Mouse (Mus musculus): ENCODE results near the gene Prg4.

Gene Prg4

DNA sequence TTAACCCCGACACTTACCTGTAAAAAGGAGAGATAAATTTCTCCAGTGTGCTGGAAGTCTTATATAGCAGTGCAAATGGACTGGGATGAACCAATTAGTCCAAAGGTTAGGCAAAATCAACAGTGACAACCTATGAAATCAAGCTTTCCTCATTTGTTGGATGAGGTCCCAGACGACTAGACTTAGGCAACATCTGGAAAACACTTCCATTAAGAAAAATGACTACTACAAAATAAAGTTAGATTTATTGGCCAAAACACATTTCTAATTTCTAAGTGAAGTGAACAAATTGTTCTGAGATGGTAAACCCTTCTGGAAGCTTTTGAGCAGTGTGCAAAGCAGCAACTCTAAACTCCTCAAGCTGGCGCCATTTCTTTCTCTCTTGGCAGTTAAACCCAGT is at the start of gene Prg4:
TSS of gene Prg4 (minus strand) at position 34 of the 400 bp plus-strand sequence.
- no peak for DNase-seq

DNA sequence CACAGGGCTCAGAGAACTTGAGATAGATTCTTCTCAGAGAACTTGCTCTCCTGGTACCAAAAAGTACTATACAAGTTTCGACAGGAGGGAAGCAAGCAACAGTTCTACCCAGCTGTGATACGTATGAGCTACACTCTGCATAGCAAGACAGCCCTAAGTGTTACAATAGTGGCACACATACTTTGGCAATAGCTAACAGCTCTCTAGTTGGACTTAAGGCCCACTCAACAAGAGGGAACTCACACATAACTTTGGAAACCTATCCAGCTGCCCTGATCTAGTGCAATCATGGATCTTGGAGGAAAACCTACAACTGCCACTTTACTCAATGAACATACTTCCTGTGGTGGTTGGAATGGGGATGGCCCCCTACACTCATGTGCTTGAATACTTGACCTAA is 47.1 kb upstream of the Prg4 start:
- no peak for DNase-seq

DNA sequence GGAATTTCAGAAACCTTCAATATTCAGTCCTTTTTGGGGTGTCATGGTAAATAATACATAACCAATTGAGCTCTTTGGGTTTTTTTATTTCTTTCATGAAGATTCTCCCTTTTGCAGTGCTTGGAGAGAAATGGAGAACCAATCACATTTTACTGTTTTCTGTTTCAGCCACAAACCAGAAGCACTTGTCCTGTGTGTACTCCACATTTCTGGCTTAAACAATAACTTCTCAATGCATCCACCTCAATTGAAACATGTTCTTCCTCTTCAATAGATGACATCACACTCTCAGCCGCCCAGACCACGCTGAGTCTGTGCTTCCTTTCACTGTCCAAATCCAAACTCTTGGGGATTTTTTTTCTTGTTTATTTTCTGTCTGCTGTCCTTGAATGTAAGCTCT is 39.8 kb upstream of the Prg4 start:
- no peak for DNase-seq

DNA sequence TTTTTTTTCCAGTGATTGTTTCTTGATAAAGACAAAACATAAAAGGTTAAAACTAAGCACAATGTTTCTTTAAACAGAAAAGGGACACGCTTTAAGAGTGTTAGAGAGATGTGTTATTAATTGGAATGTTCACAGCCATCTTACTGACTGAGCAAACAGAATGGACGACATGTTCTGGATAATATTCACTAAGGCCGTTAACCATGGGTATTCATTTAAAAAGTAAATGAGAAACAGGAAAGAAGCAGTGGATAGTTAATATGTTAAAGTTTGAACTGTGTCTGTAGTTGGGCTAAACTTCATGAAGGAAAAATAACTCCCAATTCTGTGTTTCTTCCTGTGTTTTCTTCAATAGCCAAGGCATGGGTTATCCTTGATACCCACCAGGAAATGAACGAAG is 37.4 kb upstream of the Prg4 start:
- DNase-seq: no peak

DNA sequence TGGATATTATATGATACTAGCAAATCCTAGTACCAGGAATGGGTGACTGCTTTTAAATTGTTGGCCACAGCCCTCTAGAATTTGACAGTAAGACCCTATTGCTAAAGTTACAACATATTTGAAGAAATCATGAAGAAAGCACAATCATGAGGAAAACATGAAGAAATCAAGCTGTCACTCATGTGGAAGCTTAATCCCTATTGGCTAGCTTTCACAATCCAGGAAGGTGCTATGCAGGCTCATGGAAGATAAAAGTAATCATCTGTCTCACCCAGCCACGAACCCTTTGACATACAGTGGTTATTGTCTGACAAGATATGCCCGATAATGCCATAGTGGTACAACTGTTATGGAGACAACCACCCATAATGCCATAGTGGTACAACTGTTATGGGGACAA is 32.2 kb upstream of the Prg4 start:
- DNase-seq: no peak

DNA sequence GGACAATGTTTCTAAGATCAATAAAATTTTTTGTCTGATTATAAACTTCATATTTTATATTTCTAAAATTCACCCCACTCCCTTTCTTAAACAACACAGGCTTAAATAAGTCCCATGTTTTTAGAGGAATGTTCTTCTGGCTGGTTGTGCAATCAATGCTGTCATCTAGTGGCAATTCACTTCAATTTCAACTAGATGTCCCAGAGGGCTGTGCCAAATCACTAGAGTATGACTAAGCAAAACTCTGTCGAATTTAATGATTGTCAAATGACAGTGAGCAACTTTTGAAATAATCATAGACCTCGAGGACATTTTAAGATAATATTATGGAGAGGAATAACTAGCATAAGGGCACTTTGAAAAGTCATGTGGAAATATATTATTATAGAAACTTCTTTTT is 31.7 kb upstream of the Prg4 start:
- DNase-seq: no peak

DNA sequence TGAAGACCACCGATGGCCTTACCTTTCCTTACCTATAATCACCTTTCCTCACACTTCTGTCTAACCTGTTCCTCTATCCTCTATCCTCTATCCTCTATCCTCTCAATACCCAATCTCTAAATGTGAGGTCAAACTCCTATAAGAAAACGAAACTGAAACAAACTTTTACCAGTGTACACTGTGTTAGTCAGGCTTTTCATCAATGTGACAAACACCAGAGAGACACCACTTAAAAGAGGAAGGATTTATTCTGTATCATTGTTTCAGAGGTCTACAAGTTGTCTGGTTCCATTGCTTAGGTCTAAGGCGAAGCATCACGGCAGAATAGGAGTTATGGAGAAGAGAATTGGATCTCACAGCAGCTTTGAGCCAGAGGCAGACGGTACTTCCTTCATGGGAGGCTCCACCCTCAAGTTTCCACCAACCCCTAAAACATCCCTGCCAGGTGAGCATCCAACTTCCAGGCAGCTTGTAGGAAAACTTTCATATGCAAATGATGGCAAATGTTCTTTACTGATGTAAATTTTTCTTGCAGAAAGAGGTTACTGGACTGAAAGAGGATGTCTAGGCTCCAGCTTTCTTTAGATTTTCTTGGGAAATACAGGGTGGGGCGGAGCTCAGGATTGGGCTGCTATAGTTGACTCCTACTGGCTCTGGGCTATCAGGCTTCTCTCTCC is 30.8 kb upstream of the Prg4 start:
- no peak for DNase-seq

DNA sequence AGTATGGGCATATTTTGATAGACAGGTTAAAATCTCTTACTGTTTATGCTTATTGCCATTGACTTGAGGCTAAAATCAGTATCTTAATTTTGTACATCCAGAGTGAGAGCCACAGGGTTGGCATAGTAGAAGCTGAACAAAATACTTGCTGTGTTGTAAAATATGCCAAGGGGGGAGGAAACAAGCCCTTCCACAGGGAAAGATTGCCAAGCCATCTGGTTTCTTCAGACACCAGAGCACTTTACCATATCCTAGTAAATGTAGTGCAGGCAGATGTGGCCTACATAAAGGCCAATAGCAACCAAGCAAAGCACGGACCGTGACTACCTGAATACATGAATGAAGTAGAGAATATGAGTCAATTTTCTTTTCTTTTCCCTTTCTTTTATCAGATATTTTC is 23.2 kb upstream of the Prg4 start:
- DNase-seq: no peak

DNA sequence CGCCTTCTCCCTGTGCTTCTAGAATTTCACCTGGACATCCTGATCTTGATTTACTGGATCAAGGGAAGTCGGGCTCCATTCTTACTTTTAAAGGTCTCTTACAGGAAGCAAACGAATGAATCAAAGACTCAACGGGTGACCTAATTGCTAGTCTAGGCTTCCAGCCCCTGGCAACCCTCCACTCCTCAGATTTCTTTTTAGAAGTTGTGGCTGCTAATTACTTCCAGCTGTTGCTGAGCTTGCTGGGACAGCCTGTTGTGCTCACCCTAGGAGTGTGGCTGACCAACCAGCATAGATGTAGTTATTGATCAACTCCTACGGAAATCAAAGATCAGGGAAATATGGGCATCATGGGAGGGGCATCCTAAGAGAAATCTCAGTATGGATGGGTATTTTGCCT is 14.7 kb upstream of the Prg4 start:
- no peak for DNase-seq

DNA sequence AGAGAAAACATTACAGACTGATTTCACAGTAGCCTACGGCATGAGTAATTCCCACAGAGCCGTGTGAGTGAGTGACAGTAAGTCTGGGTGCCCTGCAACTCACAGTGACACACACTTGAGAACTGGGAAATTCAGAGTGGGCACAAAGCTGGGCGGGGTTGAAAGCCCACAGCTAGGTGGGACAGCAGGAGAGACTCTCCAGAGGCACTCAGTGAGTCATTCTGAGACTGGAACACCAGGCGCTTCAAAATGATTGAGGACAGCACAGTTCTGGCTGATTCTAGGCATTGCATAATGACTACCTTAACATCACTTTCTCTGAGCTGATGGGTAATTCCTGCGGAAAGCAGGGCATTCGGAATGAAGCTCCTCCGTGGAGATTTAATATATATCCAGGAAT is 6.6 kb upstream of the Prg4 start:
- no peak for DNase-seq

DNA sequence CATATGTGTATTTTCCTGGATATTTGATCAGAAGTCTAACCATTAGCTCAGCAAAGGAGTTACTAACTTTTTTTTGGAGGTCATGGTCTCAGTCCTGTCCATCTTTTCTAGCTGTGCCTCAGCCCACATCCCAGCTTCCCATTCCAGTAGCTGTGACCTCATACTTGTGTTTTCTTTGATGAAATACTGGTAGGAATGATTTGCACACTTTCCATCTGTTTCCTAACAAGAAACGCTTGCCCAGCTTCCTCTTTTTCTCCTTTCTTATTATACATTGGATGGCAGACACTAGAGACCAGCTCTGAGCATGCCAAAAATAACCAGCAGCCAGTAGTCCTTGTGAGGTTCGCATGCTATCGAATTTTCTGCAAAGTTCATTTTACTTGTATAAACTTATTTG is 4.0 kb upstream of the Prg4 start:
- DNase-seq: no peak

DNA sequence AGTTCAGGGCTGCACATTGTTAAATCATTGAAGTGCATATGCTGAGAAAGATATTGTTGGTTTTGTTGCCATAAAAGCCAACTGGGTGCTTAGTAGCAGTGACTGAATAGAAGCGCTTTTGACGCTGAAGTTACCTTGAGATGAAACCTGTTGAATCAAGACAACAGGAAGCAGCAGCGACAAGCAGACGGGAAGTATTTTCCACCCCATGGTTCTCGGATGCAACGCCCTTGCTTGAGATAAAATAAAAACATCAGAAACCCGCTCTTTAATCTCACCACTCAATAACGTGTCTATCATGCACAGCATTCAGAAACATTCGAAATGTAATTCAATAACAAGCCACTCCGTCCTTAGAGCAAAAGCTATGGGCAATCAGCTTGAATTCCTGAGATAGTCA is 601 bp downstream of the Prg4 start:
- DNase-seq: no peak

DNA sequence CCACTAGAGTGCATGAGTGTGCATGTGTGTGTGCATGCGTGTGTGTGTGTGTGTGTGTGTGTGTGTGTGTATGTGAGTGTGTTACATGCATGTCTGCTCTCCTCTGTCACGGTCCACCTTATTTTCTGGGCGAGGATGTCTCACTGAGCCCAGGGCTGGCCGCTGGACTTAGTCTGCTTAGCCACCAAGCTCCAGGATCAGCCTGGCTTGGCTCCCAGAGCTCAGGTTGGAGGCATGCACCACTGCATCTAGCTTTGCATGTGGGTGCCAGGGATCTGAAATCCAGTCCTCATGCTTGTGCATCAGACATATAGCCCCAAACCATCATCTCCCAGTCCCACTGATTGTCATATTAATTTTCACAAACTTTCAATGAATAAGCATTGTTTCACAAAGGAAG is 2.3 kb downstream of the Prg4 start:
- peak; percentile 10 to 28 for DNase-seq

DNA sequence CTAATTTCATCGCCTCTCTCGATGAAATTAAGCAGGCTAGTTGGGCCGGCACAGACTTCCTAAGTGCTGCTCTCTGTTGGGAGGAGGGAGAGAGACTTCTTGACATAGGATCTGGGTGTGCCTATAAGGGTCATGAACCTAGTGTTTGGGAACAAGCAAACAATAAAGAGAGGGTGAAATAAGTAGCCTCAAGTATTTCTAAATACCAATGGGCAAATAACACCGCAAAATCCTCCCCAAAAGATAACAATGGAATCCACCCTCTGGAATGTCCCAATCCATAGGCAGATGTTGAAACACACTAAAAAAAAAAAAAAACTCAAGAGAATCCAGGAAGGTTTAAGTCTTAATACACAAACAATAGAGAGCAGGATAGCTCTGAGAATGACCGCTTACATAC is 2.9 kb downstream of the Prg4 start:
- no peak for DNase-seq

DNA sequence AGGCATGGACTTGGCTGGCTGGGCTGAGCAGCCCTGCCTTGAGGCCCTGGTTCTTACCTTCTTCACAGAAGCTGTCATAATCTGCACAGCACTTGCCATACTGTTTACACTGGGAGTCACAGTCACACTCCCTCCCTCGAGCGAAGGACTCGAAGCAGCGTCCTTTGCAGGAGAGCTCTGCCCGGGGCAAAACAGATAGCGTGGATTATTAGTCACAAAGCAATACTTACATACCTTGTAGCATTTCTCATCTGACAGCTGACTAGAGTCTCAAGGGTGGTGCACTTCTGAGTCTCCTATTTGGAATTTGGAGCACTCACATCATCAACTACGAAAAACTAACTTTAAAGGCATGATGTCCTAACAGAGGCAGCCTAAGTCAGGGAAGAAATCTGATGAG is 5.4 kb downstream of the Prg4 start:
- DNase-seq: no peak

DNA sequence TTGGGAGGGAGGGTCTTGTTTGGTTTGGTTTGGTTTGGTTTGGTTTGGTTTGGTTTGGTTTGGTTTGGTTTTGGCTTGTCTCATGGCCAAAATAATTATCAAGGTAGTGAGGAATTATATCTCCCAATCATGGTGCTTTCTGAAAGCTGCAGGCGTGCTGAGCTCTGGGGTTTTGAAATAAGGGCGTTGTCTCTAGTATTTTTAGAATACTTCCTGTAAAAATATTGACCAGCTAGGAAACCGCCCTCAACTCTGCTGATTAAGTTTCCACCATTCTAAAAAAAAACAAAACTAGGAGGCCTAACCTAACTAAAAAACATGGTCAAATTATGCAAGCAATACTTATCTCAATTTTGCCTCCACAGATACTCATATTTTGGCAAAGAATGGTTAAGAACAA is 6.4 kb downstream of the Prg4 start:
- no peak for DNase-seq

DNA sequence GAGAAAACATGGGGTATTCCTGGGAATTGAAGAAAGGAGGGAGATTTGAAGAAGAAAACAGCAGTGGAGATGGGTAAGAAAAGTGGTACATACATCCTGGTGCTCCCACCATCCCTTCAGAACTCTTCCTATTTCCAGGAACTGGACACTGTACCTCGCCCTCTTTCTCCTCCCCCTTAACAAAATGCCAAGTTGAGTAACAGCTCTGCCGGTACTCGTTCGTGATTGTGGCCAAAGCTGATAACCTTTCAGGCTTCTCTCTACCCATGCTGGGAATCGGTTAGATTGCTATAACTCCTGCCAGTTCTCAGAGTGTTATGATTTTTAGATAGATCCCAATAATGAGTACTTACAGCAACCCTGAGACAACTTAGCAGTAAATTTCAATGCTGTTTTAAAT is 7.0 kb downstream of the Prg4 start:
- no peak for DNase-seq

DNA sequence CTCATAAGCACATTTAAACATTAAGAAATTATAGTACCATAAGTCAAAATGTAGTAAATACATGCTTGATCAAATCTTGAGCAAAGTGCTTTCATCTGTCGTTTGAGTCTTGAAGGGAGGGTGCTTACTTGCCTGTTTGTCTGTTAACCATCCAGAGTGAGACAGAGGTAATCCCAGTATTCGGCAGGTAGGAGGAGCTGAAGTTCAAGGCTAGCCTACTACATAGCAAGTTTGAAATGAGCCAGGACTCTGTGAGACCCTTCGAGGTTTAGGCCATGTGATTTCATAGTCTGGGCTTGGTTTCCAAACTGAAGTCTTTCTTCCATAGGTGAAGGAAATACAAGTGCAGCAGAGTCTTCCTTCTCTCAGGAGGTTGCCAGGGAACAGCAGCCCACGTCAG is 24.2 kb downstream of the Prg4 start:
- no peak for DNase-seq

DNA sequence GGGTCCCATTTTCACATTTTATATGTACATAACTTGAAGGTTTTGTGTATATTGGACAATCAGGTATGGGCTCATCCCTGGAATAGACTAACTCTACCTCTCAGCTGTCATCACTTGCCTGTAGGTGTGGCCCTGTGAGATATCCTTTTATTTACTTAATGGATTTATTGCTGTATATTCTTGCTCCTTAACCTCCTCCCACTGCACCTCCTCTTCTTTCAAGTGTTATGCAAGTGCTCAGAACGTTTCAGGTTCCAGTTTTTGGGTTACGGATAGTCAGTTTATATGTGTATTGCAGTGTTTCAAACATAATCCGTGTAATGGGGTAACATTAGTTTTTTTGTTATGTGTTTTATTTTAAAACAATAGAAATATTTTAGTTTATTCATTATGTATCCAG is 27.3 kb downstream of the Prg4 start:
- no peak for DNase-seq

DNA sequence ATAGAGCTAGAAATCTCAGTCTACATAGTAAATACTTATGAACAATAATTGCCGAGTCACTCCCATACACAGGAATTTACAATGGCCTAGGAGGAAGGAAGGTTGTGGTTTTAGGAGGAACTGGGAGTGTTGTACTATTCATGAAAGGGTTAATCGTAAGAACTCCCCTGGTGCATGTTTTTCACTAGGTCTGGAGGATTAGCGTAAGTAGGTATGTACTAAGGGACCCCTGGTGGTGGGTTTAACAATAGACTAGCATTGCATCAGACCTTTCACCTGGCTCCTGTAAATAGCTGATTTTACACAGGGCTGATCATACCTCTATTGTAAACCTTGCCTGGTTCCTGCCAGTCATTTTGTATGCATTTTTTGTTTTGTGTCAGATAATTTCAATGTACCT is 39.7 kb downstream of the Prg4 start:
- no peak for DNase-seq

DNA sequence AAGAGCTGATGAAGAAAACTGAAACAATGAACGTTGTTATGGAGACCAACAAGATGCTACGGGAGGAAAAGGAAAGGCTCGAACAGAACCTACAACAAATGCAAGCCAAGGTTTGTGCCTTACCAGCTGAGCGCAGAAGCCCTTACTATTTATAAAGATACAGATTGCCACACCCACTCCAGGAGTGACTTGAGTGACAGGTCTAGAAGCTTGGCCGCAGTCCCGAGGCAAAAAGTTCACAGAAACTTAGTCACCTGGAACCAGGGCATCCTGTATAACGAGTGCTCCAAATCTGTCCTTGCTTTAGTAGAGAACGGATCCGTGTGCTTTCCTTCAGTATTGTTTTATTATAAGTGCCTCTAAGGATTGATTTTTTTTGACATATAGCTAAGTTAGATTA is 40.3 kb downstream of the Prg4 start:
- DNase-seq: no peak

DNA sequence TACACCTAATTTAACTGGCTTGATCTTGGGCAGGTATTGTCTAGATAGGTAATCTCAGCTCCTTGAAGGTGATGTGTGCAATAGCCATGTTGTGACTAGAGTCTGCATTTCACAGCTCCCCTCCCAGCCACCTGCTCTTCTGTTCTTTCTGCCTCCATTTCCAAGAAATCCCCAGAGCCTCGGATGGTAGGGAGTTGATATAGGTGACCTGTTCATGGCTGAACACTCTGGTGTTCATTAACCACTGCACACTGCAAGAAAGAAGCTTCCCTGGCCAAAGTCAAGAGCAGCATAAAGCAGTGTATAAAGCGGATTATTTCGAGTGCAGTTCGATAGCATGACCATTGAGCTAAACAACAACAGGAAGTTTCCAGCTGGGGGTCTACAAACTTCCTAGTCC is 47.5 kb downstream of the Prg4 start:
- DNase-seq: no peak

DNA sequence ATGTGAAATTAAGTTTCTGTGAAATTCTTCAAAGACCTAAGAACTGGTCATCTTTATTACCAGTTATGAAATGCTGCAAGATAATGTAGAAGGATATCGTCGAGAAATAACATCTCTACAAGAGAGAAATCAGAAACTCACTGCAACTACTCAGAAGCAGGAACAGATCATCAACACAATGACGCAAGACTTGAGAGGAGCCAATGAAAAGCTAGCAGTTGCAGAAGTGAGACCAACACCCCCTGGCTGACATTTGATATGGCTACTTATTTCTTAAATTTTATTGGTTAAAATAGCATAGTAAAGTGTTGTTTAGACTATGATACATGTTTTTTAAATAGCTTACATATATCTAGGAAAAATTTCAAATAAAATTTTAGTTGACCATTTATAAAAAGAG is 50.0 kb downstream of the Prg4 start:
- DNase-seq: no peak

DNA sequence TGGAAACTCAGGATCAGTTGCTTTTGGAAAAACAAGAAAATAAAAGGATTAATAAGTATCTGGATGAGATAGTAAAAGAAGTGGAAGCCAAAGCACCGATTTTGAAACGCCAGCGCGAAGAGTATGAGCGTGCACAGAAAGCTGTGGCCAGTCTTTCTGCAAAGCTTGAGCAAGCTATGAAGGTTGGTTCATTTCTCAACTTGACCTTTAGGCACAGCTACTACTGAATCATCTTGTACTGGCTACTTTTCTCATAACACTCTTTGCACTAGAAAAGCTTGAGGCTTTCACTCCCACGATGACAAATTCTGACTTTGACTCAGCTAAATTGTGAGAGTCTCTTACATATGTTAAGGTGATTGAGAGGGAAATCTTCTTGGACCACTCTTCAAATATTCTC is 56.0 kb downstream of the Prg4 start:
- no peak for DNase-seq

DNA sequence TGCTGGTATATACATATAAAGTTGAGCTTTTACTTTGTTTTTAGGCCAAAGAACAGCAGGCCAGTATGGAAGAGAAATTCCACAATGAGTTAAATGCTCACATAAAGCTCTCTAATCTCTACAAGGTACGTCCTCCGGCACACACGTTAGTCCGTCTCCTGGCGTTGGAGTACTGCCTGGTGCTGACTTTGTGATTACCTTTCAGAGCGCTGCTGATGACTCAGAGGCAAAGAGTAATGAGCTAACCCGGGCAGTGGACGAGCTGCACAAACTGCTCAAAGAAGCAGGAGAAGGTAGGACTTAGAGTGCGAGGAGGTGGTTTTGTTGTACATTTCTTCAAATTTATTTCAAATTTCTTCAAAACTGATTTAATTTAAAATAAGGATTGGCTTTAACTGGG is 58.7 kb downstream of the Prg4 start:
- no peak for DNase-seq

DNA sequence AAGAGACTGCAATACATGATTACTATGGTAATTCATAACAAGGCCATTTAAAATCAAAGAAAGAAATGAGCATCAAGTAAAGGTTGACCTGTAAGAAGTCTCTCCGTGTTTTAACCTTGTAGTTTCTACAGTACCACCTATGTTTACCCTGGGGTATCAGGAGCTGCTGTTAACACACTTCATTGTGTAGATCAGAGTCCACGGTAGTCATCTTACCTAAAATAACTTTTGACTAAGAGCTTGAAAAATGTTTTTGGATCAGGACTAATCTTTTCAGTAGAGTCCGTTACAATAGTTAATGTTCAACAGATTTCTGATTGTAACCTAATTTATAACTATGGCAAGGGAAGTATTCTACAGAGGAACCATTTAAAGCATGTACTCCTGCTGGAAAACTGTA is 61.4 kb downstream of the Prg4 start:
- no peak for DNase-seq
